ENCODE assay signal across 10 mouse cellular contexts in genomic region chr17:49837417-49837816, GRCm38 (mm10).
"Had no signal": no experiment of that assay in that cellular context is flagged by ENCODE, and none has a peak within 500 bp of the region (broad histone marks: within the 10 kb centered on the region; RNA-seq: fewer than 3 reads in every experiment).

No protein-coding gene starts in this region.

- H3K4me2 ChIP-seq: limb, embryonic 15.5 days; liver, embryonic 12.5 days; lung, embryonic 14.5 days; midbrain, embryonic 13.5 days; neural tube, embryonic 15.5 days had no signal

- H3K36me3 ChIP-seq: limb, embryonic 15.5 days; liver, embryonic 12.5 days; midbrain, embryonic 13.5 days; neural tube, embryonic 15.5 days had no signal

- H3K27ac ChIP-seq: limb, embryonic 15.5 days; liver, embryonic 12.5 days; midbrain, embryonic 13.5 days; neural tube, embryonic 15.5 days; stomach, postnatal 0 days had no signal

- DNase-seq: kidney, postnatal 14 days; left cerebral cortex, postnatal 4 days; lung, embryonic 14.5 days; thymus, postnatal 4 days had no signal

- H3K27me3 ChIP-seq: limb, embryonic 15.5 days; liver, embryonic 12.5 days; midbrain, embryonic 13.5 days; neural tube, embryonic 15.5 days had no signal

- H3K4me3 ChIP-seq: limb, embryonic 15.5 days; liver, embryonic 12.5 days; midbrain, embryonic 13.5 days; myocyte; neural tube, embryonic 15.5 days had no signal

- H3K9me3 ChIP-seq: limb, embryonic 15.5 days; liver, embryonic 12.5 days; midbrain, embryonic 13.5 days; neural tube, embryonic 15.5 days had no signal

- ATAC-seq: liver, embryonic 12.5 days; midbrain, embryonic 13.5 days had no signal

- H3K4me1 ChIP-seq: limb, embryonic 15.5 days; liver, embryonic 12.5 days; midbrain, embryonic 13.5 days; neural tube, embryonic 15.5 days had no signal

- H3K9ac ChIP-seq: limb, embryonic 15.5 days; liver, embryonic 12.5 days; lung, embryonic 14.5 days; midbrain, embryonic 13.5 days; neural tube, embryonic 15.5 days had no signal
